Mouse (Mus musculus): ENCODE measurements around the gene Rc3h2.

The Rc3h2 gene

GRCm38 (mm10) chr2:37338497-37339187, 84.1 kb downstream of the Rc3h2 start:
- DNase-seq: peak; percentile 67

- no peak for DNase-seq
These were observed 89.4 kb downstream of the Rc3h2 start for GRCm38 (mm10) chr2:37333321-37333720.

GRCm38 (mm10) chr2:37326215-37326614, 96.5 kb downstream of the Rc3h2 start, which contains the start of gene Olfr368:
Gene Olfr368, plus strand, starts transcription at chr2:37326515.
- no peak for DNase-seq
